Comparison of ENCODE assay signal across 8 mouse cellular contexts in the genomic region with DNA sequence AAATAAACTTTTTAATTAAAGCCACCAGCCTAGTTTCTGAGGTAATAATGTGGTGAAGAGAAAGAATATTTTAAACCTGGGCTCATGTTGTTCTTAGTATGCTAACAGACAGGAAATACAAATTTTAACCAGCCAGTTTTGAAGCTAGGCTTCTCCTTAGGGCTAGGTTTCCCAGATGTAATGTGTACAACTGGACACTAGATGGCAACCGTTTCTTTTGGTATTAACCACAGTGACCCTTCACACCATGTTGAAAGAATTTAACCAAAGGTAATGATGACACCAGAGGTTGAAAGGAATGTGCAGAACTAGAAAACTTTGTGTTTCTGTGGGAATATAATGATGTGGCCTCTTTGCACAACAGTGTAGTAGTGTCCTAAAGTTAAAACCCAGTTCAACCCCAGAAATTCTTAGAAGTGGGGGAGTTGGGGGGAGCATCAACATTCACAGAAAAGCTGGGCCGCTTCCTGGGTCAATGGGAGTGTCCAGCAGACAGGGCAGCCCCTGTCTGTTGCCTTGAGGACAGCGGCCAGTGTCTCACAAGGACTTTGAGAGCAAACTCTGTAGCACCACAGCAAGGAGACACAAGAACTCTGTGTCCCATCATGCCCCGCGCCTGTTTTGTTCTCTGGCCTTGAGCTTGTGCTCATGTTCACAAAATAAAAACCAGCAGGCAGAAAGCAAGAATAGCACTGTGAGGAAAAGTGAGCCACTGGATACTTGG. TPM values are rescaled to one million over a fixed set of nuclear protein-coding genes. Genes with fewer than 3 reads are reported as not detected.
DNase-seq lines count a peak whose midpoint lies in the region; ATAC-seq lines count a peak whose summit lies in the region.

No protein-coding gene starts in this region.

- no peaks in the 10 kb centered on the region for H3K36me3 ChIP-seq in forebrain, embryonic 16.5 days (ENCODE audit: control insufficient read depth, insufficient read depth)
- H3K36me3 ChIP-seq in limb, embryonic 12.5 days: peaks cover 13% of the 10 kb centered on the region

- H3K27me3 ChIP-seq in forebrain, embryonic 16.5 days (replicated peaks; ENCODE audit: control insufficient read depth, insufficient read depth, low read length): no peaks in the 10 kb centered on the region
- H3K27me3 ChIP-seq in limb, embryonic 12.5 days: no peaks in the 10 kb centered on the region

- intact Hi-C loops in heart, postnatal 36 days (cut with DNase I): loop anchor here (1.0 to 5.0 kb wide), 2 partner anchors 71 to 181 kb away; no protein-coding TSS in a partner anchor

- peaks cover 29% of the 10 kb centered on the region for H3K4me1 ChIP-seq in forebrain, embryonic 16.5 days (replicated peaks; ENCODE audit: control insufficient read depth, insufficient read depth, low read length)
- 0 out of 2 replicates have a peak, but pooled peaks cover 2% of the 10 kb centered on the region for H3K4me1 ChIP-seq in limb, embryonic 12.5 days (replicated peaks)

- no peak overlapping the region for H3K4me2 ChIP-seq in forebrain, embryonic 16.5 days (ENCODE audit: low read length)
- no peak overlapping the region for H3K4me2 ChIP-seq in limb, embryonic 12.5 days

- no peak overlapping the region for H3K27ac ChIP-seq in forebrain, embryonic 16.5 days (ENCODE audit: low read length)
- no peak overlapping the region for H3K27ac ChIP-seq in limb, embryonic 12.5 days

- WGBS in forebrain, embryonic 16.5 days: 64% methylated on average over 5 of the region's 5 CpGs
- 66% methylated on average over 5 of the region's 5 CpGs for WGBS in limb, embryonic 12.5 days

- no peaks in the 10 kb centered on the region for H3K9me3 ChIP-seq in forebrain, embryonic 16.5 days (ENCODE audit: control insufficient read depth, low read length)
- no peaks in the 10 kb centered on the region for H3K9me3 ChIP-seq in limb, embryonic 12.5 days

- DNase-seq in heart, adult 11 months: peak; percentile 79
- no peak for DNase-seq in heart, postnatal 36 days
- peak; percentile 27 to 52 for DNase-seq in B cell, adult 2 months
- DNase-seq in adipocyte (ENCODE audit: low spot score): peak; percentile 88
- DNase-seq in urinary bladder, postnatal 4 days (ENCODE audit: low spot score in 2 of 2): no peak

- ATAC-seq in forebrain, embryonic 16.5 days: 0 out of 2 replicates have a peak, but pooled peaks have one; percentile 24
- ATAC-seq in limb, embryonic 12.5 days (ENCODE audit: insufficient number of reproducible peaks, insufficient read depth, low FRiP score, low TSS enrichment, low read depth): peak; percentile 64; the same call in 1 of the 2 replicates
- peak; percentile 54 for ATAC-seq in monocyte, adult 5-6 weeks (replicated peaks; ENCODE audit: insufficient number of reproducible peaks, low FRiP score, low TSS enrichment, poor library complexity, severe bottlenecking)

- no peak overlapping the region for H3K9ac ChIP-seq in forebrain, embryonic 16.5 days (replicated peaks; ENCODE audit: low read depth, low read length)
- no peak overlapping the region for H3K9ac ChIP-seq in limb, embryonic 12.5 days (replicated peaks)

- H3K4me3 ChIP-seq in forebrain, embryonic 16.5 days (replicated peaks; ENCODE audit: low read length): no peak overlapping the region
- H3K4me3 ChIP-seq in limb, embryonic 12.5 days (replicated peaks): no peak overlapping the region

RNA-seq across cellular contexts. Expression of a gene that starts 54.6 kb away (rescaled TPM):
- 10 to 100 TPM; 11.1 to 12.8 TPM for total RNA-seq in heart, postnatal 36 days (2021)
- 48.8 and 53.4 TPM in 2 replicates for polyA plus RNA-seq in forebrain, embryonic 16.5 days (2015; fragmentation: Nextera tagmentation; extraction: Ambion mirVana)
- polyA plus RNA-seq in limb, embryonic 12.5 days (2016; fragmentation: Nextera tagmentation; extraction: Ambion mirVana): 13.2 and 13.8 TPM in 2 replicates
- 0.29 to 4.3 TPM (median 0.53 TPM) in 3 replicates for total RNA-seq in monocyte, adult 5-6 weeks (2017)

Comparison
In these comparisons a context has a peak if more than half of its experiments do, and no peak if none do; other contexts are left out.
1. DNase-seq: peak in heart, adult 11 months (single experiment), B cell, adult 2 months (2 of 2) and adipocyte (single experiment); none in heart, postnatal 36 days (0 of 2) and urinary bladder, postnatal 4 days (0 of 2).
2. Peak in every context shown above with its lines, with median percentiles within 50 percentile points of each other: ATAC-seq.